Mouse (Mus musculus): ENCODE measurements around the gene AC109138.7. TPM values are rescaled to one million over a fixed set of nuclear protein-coding genes. Genes with fewer than 3 reads are reported as not detected.
A peak's percentile ranks its signal among the peaks of the same experiment; 100 is the strongest.
"Not testable (repeated sequence)": the region's sequence is repeated elsewhere in the genome, so short reads cannot be mapped to it uniquely, and the experiment has no call there.

Gene AC109138.7
- total RNA-seq, 2 experiments from 2014 or later: not detected

DNA sequence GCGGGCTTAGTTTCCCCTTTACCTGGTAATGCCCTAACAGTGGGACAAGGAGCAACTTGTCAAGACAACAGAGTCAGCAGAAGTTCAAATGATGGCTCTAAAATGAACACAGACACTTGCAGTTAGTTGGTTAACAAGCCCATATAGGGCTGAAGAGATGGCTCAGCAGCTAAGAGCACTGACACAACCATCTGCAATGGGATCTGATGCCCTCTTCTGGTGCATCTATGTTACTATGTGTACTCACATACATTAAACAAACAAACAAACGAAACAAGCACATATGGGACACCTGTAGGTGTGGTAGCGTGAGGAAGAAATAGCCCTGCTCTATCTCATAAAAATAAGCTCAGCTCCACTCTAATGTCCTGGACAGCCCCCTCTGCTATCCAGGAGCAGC lies 28.3 kb downstream of the AC109138.7 start:
- no peak for DNase-seq (ENCODE audit: low spot score in 2 of 2)

DNA sequence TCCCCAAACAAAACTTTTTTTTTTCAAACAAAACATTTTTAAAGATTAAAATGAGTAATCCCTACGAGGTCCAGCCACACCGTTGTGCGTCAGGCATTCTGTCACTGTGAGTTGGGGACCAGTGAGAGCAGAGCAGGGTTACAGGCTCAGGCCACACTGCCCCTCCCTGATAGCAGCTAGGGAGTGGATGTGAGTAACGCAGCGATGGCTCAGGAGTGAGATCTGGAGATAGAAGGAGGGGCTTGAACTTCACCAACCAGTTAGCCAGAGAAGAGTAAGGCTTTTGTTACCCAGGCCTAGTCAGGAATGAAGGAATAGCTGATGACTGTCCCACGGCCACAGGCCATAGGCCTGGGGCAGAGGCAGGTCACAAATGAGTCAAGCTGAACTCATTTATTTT lies 30.6 kb downstream of the AC109138.7 start:
- DNase-seq (ENCODE audit: low spot score in 2 of 2): no peak

DNA sequence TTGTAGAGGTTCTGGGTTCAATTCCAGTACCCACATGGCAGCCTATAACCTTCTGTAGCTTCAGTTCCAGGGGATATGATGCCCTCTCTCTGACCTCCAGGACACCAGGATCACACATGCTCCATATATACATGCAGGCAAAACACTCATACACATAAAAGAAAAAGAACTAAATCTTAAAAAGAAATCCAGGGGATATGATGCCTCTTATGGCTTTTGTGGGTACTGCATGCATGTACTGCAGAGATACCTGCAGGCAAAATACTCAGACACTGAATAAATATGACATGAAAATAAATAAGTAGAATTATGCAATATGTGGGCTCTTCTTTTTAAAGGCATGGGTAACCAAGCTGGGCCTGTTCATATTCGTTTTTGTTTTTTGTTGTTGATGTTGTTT lies 32.9 kb downstream of the AC109138.7 start:
- no peak for DNase-seq (ENCODE audit: low spot score in 2 of 2)

DNA sequence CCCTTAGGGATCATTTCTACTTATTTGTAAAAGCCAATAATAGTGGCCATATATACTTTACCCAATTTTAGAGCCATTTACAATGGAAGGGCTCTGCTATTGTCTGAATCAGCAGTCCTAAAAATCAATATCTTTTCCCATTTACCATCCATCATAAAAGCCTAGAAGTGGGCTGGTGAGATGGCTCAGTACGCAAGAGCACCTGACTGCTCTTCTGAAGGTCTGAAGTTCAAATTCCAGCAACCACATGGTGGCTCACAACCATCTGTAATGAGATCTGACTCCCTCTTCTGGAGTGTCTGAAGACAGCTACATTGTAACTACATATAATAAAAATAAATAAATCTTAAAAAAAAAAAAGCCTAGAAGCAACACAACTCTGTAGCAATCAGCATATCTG lies 34.5 kb downstream of the AC109138.7 start:
- not testable (repeated sequence) for DNase-seq (ENCODE audit: low spot score in 2 of 2)

DNA sequence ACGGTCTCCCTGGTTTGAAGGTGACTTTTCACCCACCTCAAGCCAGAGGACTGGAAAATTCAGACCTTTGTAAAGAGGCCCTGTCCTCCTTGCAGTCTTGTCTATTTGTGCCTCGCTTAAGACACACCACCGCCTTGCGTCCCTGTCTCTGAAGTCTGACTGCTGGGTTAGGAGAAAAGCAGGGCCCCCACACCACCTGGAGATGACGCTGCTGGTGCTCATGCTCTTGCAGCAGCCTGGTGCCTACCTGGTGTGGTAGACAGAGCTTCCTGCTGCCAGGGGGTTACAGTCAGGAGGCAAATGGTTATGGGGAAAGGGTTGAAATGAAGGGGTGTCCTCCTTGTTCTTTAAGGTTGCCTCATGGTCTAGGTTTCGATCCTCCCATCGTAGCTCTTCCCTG lies 40.1 kb downstream of the AC109138.7 start:
- no peak for DNase-seq (ENCODE audit: low spot score in 2 of 2)

DNA sequence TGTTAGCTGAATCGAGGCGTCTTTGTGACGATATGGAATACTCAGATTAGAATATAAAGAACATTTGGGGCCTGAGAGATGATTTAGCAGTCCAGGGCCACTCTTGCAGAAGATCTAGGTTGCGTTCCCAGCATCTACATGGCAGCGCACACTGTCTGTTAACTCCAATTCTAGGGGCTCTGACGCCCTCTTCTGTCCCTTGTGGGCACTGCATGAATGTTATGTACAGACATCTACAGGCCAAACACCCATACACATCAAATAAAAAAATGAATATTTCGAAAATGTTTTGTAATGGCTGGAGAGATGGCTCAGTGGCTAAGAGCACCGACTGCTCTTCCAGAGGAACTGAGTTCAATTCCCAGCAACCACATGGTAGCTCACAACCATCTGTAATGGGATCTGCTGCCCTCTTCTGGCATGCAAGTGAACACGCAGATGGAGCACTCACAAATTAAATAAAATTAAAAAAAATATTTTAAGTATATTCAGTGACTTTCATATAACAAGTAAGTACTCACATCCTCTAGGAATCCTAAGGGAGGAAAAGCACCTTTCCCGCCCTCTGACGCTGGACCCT lies 41.5 kb downstream of the AC109138.7 start:
- DNase-seq (ENCODE audit: low spot score in 2 of 2): no peak

DNA sequence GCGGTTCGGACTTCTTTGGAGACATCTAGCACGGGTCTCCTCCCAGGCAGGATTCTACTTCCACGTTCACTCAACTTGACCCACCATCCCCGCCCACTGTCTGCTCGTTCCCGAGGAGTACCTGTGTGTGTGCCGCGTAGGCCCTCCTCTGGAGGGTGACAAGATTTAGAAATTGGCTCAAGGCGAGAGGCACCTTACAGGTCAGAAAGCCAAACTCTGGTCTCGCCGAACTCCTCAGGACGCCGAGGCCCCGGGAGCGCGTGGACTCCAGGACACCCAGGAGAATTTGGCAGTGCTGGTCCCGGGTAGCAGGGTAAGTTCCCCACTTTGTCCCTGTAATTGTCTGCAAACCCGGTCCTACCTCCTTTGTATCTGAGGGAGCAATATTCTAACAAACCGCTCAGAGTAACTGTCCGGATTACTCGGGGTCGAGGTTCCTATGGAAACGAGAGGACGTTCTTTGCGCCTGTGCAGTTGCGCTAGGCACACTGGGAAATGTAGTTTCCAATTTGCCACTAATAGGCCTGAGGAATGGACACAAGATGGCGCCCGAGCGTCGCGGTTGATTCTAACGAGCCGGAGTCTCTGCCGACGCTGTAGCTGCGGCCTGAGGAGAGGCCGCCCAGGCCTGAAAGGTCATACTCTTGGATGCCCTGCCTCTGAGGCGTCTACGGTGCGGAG lies 43.2 kb downstream of the AC109138.7 start:
- DNase-seq (ENCODE audit: low spot score in 2 of 2): peak; percentile 90 to 97

DNA sequence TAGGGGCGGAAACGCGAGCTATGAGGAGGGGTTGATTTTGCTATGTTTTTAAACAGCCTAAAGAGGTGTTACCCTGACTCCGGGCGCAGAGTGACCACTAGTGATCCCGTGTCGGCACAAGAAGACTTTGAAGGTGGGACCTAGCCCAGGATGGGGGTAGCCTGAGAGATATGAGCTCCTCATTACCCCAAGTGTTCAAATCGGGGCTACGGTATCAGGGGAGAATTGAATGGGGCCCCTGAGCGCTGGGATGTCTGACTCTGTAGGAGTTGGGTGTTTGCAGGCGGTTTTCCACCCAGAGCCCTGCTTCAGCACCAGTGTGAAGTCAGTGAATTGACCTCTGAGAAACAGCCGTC lies 43.7 kb downstream of the AC109138.7 start:
- DNase-seq (ENCODE audit: low spot score in 2 of 2): no peak

DNA sequence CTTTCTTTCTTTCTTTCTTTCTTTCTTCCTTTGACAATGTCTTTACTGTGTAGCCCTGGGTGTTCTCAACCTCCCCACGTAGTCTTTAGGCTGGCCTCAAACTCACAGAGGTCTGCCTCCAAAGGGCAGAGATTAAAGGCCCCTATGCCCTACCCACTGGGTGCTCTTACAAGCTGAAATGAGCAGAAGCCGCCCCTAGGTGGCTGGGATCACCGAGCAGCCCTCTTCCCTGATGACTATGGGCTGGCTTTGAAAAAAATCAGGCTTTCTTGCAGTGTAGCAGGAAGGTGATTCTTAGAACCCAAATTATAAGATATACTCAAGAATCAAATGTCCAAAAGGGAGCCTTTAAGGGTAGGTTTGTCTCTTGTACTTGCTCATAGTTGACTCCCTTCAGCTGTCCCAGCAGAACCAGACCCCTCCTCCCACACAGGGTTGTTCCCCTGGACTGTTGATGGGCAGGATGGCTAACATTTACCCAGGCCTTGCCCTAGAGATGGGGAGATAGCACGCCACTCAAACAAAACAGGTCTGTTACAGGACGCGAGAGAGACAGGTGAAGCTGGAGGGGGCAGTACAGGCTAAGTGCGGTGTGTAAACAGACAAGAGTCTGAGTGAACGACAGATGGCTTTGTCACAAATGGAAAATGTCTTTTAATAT lies 47.0 kb downstream of the AC109138.7 start:
- DNase-seq (ENCODE audit: low spot score in 2 of 2): no peak

DNA sequence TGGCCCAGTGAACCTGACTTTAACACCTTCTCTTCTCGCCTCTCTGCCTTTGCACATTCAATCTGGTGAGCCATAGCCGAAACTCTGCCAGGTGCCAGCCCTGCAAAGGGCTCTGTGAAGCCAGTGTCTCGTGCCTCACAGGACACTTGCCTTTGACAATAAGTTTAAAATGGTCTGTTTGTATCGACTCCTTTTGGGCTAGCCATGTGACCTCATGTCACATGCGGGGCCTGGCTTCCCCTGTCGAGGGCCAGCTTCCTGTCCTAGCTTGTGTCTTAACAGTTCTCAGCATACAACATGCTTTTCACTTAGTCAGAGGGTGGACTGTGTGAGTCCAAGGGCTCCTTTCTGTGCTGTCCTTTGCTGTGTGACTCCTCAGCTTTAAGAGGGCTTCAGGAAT lies 48.6 kb downstream of the AC109138.7 start:
- DNase-seq (ENCODE audit: low spot score in 2 of 2): no peak

DNA sequence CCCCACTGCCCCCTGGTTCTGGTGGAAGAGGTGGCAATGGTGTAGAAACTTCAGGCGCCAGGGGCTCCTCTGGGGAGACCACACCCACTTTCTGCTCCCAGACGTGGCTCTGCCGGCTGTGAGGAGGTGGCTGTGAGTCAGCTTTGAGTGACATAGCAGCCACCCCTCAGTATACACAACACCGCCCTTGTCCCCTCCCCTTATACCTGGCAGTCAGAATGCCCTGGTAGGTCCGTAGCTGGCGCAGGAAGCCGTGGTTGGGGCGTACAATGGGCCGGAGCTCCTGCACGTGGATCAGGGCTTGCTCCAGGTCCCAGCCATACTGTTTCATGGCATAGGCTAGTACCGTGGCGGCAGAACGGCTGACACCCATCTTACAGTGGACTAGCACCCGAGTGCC lies 49.5 kb downstream of the AC109138.7 start:
- no peak for DNase-seq (ENCODE audit: low spot score in 2 of 2)

DNA sequence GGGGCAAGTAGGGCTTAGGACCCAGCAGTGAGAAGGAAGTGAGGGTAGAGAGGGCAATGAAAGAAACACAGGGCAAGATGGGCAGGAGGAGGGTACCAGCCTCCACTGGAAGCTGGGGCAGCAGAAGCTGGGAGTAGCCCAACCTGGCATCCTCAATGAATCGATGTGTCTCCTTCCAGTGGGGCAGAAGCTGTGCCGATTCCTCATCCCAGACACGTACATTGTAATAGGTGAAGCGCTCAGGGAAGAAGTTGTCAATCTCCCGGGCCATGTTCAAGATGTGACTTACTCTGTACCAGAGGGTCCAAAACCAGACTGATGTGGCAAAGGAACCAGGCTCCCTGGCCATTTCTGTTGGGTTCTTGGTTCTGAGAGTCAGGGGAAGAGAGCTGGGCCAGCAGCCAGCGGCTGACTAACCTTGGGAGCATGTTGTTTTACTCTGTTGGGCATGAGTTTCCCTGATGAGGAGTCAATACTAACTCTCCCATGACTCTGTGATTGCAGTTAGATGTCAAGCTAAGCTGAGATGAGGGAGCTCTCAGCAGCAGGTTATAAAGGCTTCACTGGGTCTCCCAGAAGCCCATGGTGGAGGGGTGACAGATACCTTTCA lies 50.1 kb downstream of the AC109138.7 start:
- DNase-seq (ENCODE audit: low spot score in 2 of 2): no peak

DNA sequence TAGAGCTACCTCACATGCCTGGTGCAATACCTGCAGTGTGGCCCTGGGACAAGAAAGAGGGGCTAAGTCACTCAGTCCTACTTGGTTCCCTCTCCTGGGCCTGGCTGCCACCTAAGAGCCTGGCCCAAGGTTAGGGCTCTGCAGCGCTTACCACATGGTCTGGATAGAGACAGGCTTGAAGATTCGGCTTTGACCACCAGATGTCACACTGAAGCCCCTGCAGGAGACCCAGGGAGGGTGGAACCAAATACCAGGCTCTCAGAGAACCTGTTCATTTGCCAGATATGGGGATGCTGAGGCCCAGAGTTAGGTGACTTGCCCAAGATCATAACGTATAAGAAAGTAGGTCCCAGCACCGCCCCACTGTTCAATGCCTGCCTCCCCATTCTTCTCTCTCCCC lies 51.8 kb downstream of the AC109138.7 start:
- no peak for DNase-seq (ENCODE audit: low spot score in 2 of 2)

DNA sequence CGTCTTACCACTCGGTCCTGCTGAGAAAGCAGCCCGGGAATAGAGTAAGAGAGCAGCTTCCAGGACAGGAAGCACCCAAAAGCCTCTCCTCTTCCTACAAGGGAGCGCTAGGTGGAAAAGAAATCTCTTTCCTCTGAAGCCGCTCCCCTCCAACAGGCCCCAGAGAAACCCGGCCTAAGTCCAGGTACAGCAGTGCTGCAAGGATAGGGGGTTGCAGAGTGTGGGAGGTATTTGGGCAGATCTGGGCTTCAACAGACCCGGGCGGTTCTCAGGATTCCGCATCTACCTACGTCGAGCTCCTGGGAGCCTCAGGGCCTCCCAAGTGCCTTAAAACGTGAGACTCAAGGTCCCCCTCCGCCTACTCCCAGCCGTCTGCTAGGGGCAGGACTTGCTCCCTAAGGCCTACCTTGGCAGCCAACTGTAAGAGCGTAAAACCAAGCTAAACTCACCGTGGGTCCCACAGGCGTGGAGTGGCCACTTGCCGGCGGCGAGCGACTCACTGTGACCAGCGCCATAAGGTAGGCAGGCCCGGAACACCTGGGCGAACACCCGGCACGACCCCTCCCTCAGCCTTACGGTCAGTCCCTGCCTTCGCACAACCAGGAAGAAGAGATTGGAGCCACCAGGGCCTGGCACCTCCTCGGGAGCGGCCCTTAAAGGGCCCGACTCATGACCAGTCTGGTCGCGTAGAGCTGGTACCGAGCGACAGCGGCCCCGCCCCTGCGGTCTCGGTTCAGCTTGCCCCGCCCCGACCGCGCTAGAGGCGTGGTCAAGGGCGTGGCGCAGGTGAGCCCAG lies 54.6 kb downstream of the AC109138.7 start, which contains the start of gene Ssh3:
Gene Ssh3 (minus strand): TSS at position 615 of the 796 bp plus-strand sequence.
- peak; percentile 39 to 57 for DNase-seq (ENCODE audit: low spot score in 2 of 2)

DNA sequence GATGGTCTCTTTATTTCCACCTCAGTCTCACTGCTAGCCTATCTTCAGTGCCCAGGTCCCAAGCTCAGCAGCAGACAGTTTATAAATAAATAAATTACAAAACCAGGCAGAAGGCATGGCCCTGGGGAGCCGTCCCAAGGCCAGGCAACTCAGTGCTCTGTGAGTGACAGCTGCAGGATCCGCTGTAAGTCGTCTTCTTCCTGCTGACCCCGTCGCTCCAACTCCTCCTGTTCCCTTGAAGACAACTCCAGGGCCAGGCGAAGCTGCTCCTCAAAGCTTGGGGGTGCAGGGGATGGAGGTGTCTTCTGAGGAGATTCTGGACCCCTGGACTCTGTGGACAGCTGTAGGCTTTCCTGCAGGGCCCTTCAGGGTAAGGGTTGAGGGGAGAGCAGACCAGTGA lies 56.0 kb downstream of the AC109138.7 start:
- no peak for DNase-seq (ENCODE audit: low spot score in 2 of 2)

DNA sequence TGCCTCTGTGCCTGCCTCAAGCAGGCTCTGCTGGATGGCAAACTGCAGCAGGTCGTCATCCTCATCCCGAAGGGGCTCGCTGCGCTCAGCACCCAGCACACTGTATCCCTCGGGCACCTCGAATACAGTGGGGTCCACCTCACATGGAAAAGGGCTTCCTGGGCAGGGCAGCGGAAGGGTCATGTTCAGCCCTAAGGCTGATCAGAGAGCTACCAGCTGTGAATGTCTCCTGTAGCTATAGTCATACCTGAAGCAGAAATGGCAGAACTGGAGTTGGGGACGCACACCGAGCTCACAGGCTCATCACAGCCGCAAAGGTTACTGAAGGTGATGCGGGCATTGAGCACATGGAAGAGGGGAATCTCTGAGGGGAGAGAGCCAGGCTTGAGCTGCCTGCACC lies 56.8 kb downstream of the AC109138.7 start:
- no peak for DNase-seq (ENCODE audit: low spot score in 2 of 2)

DNA sequence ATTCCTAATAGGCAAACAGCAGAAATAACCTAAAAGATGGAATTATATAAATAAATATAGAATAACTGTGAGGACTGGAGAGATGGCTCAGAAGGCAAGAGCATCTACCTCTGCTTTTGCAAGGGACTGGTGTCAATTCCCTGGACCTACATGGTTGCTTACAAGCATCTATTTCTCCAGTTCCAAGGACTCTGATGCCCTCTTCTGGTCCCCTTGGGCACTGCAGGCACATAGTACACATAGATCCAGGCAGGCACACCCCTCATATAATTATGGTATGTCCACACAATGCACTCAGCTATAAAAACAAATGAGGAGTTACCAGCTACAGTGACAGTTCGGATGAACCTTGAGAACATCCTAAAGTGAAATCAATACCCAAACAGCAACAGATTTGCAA lies 65.3 kb downstream of the AC109138.7 start:
- no peak for DNase-seq (ENCODE audit: low spot score in 2 of 2)

DNA sequence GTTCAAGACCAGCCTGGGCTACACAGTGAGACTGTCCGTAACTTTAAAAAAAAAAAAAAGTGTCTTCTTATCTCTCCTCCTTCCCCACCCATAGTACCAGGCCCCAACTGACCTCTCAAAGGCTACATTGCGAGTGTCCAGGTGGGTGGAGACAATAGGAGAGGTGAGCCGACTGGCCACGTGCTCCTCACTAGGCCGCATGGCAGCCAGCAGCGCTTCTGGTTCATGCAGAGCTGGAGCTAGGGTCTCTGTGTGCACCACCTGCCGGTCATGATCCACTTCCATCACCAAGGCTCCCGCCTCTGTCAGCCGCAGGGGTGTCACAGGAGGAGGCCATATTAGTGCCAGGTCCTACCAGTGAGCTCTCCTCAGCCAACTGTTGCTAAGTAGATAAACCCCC lies 66.3 kb downstream of the AC109138.7 start:
- no peak for DNase-seq (ENCODE audit: low spot score in 2 of 2)
